Mouse (Mus musculus) gonadal fat pad, adult 2 months (tissue): ENCODE data around the gene Fjx1. TPM values are rescaled to one million over a fixed set of nuclear protein-coding genes. Genes with fewer than 3 reads are reported as not detected.

Experiments used
- DNase-seq: peaks from one replicate; pipeline ENCODE4 v3.0.0-alpha.2; 2012; ENCODE audit warnings: low read depth
- polyA plus RNA-seq: library from polyadenylated mRNA; depleted of rRNA; stranded (reverse); fragments of >200 nt; gene quantifications from 2 replicates; pipeline ENCODE4 v1.2.3, GENCODE M21; 2012; rRNA removed

Gene Fjx1
- 6.1 and 8.5 TPM in 2 replicates for polyA plus RNA-seq

DNA sequence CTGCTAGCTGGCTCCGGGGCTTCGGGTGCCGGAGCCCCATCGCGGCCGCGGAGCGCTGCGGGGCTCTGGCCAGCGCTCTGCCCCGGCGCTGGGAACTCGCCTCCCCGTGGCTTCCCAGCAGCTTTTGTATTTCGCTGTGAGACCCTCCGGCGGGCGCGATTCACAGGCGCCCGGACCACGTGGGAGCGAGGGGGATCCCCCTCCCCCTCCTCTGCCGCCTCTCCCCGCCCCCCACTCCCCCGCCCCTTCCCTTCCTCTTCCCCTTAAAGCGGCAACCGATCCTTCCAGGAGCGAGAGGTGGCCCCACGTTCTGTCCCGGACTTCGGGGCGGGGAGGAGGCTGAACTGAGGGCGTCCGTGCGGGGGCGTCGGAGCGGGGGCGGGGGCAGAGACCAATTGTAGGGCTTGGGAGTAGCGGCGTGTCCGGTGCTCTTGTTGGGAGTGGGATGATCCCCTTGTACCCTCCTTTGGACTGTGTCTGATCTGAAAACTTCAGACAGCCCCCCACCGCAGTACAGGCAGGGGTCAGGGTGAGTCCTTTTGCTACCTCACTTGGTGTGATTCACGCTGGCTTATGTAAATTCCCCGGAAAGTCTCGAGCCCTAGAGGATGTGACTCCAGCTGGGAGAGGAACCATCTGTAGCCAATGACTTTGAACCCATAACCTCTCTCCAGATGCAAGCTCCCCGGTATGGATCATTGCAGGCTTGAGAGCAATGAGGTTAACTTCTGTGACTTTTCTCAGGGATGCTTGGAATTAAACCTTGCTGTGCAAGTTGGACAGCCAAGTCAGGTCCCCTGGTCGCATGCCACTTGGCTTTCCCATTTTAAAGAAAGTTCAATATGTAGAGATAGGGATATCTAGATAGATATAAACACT is at the start of gene Fjx1:
Gene Fjx1, minus strand, starts transcription at position 829 of the 879 bp plus-strand sequence.
- no peak for DNase-seq

DNA sequence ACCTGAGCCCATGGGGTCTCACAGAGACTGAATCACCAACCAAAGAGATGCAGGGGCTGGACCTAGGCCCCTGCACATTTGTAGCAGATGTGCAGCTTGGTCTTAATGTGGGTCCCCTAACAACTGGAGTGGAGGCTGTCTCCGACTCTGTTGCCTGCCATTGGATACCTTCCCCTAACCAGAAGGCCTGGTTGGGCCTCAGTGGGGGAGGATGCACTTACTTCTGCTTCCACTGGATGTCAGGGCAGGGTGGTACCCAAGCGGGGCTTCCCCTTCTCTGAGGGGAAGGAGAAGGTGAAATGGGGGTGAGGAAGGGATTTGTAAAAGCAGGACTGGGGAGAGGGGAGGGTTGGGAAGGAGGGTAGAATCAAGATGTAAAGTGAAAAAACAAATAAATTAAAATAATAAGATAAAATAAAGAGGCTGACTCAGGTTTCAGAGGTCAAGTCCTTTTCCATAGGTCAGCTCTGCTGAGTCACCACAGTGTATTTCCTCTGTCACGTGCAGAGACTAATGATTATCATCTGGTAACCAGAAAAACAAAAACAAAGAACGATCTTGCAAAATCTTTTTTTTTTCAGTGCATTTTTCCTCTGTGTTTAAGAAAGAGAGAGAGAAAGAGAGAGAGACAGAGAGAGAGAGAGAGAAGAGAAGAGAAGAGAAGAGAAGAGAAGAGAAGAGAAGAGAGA is 47.8 kb upstream of the Fjx1 start:
- no peak for DNase-seq

DNA sequence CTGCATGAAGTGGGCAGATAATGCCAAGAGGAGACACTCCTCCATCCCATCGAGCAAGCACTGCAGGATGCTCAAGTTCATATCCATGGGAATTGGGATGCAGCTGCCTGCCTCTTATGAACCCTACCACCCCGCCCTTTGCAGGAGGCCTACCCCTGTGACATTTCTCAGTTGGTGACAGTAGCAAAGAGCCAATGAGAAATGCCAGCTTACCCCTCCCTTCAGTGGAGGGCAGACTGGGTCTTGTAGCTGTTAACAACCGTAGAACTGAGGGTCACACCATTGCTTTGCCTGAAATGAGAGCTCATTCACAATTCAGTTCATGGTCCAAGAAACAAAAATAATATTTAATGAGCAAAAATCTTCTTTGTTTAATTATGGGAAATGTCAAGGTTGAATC is 28.4 kb upstream of the Fjx1 start:
- no peak for DNase-seq

DNA sequence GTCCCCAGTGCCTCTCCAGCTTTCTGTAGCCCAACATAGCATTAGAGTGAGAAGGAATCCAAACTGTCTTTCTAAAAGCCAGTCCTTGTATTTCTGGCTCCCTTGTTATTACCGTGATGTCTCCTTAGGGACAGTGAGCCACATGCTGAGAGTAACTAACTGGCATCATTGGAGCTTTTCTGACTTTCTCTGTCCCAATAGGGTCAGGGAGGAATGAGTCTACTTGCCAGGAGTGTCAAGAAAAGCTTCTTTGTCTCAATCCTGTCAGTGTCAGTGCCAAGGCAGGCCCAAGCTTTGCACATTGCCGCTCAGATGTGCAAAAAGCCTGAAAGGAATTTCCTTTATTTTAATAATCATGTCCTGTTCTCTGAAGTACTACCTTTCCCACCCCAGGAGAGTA is 23.8 kb upstream of the Fjx1 start:
- no peak for DNase-seq

DNA sequence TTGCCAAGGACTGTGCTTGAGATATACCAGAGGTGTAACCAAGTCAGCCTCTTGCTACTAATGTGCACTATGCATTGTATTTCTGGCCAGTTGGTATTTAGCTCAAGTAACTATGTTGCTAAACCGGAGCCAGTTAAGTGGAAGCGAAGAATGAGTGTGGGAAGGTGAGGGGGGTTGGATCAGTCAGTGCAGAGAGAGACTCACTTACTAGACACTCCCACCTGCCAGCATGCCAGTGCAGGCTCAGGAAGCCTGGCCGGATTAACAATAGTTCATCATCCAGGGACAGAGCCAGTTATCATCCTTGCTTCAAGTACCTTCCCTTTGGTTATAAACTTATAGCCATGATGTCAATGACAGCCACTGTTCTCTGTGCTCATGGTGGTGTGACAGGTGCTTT is 16.3 kb upstream of the Fjx1 start:
- no peak for DNase-seq

DNA sequence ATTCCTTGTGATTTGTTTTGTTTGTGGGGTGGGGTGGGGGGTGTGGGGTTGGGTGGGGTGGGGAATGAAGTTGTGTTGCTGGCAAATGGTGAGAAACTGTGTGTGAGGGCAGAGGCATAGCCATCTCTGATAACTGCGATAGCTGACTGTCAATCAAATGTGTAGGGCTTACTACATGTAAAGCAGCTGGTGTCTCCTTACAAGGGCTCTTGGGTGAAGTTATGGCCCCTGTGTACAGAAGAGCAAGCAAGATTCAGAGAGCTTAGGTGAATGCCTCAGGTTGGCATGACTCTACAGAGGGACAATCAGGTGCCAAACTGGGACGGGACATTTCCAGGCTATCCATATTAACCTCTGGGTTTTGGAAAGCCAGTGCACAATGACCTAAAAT is 12.0 kb upstream of the Fjx1 start:
- no peak for DNase-seq

DNA sequence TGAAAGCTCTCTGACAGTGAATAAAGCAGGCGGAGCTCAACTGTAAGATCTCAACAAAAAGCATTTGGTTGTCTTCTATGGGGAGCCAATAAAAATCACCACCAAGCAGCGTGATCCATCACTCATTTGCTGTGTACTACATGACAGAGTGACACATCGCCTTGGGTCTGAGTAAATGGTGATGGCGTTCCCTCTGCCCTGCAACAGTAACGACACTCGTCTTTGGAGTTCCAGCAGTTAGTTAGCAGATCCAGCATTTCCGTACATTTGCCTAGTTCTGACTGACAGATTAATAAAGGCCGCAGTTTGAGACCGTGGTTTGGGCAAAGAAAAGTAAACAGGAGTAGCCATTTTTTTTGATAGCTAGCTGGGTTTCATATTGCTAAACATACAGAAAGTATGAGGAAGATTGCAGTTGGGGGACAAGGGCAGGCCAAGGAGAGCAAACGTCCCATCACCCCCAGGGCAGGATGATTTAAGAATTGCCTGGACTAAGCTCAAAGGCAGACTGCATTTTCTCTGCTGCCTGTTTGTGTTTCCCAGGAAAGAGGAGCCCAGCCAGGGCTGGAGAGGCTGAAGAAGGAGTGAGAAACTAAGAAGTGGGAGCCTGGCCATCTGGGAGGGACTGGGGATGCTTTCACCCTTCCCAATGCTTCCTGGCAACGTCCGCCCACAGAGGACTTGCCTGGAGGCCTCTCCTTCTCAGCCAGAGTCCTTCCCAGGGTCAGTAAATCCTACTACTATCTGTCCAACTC is 11.5 kb upstream of the Fjx1 start:
- no peak for DNase-seq

DNA sequence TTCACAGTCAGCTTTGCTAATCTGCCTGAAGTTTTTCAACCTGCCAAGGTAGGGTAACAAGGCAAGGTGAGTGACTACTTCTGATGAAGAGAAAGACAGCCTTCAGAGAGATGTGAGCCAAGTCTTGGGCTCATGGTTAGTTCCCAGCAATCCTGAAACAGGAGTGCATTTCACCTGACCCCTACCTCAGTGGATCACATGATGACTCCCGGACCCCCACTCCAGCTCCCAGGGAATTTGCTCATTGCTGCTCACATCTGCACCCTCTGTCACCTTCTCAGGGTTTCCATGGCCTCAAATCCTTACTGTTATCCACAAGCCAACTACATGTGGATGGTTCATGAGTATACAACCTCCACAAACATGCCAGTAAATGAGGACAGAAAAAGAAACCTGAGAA is 9.2 kb upstream of the Fjx1 start:
- no peak for DNase-seq

DNA sequence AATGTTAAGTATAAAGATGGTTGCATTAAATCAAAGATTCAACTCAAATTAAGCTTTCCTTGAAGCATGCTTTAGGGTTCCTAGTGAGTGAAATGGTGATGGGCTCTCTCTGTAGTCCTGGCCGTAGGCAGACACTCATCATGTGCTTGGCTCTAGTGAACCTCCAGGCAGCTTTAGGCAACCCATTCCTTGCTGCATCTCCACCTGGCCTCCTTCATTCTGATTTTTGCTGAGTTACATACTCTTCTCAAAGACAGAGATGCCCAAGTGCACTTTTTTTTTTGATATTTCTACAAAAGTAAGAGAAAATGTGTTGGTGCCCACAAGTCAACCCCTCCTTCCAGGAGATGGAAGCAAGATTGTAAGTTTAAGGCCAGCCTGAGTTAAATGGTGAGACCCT is 2.8 kb upstream of the Fjx1 start:
- DNase-seq: no peak

DNA sequence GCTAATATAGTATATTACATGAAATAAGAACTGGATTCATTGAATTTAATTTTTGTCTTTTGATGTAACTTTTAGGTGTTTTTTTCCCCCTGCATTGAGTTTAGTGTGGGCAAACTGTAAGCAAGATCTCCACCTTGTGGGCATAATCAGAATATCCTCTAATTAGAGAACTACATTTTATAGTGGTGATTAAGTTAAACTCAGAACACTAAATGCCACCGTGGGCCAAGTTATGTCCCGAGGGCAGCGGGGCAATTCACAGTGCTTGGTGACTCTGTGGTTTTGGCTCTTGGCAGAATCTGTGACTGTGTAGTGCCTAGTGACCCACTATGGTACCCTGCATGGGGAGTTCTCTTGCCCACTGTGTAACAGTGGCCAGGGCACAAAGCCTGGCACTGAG is 1.1 kb upstream of the Fjx1 start:
- no peak for DNase-seq

DNA sequence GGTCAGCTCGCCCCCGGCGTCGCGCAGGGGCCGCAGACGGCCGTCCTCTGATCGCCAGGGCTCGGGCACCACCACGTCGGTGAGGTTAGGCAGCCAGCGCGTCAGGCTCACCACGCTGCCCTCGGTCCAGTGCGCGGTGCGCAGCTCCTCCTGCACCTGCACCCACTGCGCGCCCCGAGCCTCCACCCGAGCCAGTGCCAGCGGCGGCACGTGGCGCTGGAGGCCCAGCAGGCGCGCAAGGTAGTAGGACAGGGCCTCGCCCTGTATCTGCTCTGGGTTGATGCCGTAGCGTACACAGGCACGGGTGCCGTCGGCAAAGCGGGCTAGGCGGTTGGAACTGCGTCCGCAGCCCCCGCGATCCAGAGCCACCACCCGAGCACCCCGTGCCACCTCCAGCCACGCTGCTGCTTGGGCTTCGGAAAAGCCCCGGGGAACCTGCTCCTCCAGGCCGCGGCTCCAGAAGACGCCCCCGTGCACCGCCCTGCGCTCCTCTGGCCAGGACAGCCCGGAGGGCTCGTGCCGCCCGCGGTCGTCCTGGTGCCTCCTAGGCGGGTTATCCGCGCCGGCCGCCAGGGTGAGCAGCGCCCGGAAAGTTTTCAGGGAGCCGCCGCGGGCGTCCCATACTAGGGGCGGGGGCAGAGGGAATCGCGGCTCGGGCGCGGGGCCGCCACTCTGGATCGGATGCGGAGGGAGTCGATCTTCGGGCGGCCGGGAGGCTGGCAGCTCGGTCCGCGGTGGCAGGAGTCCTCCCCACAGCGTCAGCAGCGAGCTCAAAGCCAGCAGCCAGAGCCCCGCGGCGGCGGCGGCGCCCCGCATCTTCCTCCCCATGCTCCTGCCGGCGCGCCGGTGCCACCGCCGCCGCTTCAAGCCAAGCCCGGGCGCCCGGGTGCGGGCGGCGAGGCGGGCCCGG is 1.3 kb downstream of the Fjx1 start:
- DNase-seq: no peak

DNA sequence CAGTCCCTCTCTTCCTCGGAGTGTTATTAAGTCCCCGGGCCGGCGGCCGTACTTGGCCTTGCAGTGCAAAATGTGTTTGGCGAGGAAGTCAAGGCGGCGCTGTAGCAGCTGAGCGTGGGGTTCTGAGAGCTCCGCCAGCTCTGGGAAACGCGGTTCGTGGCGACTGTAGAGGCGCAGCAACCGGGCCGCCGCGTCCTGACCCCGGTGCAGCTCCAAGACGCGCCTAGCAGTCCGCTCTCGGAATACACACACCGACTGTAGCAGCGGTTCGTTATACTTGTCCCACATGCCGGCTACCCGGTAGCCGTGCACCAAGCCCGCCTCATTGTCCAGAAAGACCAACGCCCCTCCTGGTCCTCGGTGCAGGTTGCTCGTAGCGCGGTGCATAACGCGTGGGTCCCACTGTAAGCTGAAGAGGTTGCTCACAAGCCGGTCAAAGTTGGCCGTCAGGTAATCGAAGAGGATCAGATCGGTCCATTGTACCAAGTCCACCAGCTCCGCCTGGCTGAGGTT is 2.0 kb downstream of the Fjx1 start:
- DNase-seq: no peak

DNA sequence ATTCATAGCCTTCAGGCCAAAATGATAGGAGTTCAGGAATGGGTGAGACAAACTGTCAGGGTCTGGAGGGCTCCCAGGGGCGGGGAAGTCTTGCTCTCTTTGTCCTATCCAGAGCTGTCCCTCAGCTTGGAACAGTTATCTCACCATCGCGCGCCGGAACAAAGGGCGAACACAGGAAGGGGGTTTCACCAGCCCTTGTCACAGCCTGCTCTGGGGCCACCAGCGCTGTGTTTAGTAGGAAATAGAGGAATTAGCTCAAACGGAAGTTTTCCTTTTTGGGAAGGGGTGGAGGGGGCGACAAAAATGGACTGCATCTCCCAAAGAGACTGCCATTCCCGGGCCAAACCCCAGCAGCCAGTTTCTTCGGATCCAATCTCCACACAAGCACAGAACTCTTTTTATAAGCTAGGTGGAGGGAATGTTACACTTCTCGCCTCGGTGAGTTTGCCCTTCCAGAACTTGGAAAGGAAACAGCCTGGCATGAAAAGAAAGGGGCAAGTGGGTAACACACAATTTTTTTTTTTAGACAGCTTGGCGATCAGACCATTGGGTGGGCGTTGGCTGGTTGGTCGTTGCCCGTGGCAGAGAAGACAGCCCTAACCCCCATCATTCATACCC is 2.6 kb downstream of the Fjx1 start:
- no peak for DNase-seq

DNA sequence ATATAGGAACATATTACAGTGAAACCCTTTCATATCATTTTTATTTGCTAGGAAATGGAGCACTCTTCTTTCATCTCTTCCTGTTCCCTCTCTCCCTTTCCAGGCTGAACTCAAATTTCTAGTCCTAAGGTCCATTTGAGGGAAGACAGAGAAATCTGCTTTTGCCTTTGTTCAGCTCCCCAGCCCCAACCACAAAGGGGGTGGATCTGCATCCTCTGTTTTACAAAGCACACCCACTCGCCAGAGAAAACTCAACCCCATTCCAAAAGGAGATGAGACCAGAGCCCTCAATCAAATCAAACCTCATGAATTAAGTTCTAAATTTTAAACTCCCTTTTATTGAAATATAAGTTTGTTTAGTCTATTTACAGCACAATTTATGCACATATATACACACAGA is 3.2 kb downstream of the Fjx1 start:
- no peak for DNase-seq

DNA sequence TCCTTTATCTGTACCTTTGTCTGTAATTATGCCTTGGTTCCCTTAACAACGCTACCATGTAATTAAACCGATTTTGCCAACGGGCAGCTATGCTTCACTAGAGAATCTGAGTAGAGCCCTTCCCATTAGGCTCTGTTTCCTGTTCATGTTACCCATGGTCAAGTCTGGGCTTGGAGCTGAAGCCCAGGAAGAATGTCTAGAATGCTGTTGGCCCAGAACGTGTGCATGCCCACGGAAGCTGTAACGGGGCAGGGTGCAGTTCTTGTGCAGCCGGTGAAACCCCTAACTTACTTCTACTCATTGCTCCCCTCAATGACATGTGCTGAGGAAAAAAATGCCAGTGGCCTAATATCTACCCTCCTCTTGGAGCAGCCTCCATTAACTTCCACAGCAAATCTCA is 4.5 kb downstream of the Fjx1 start:
- no peak for DNase-seq

DNA sequence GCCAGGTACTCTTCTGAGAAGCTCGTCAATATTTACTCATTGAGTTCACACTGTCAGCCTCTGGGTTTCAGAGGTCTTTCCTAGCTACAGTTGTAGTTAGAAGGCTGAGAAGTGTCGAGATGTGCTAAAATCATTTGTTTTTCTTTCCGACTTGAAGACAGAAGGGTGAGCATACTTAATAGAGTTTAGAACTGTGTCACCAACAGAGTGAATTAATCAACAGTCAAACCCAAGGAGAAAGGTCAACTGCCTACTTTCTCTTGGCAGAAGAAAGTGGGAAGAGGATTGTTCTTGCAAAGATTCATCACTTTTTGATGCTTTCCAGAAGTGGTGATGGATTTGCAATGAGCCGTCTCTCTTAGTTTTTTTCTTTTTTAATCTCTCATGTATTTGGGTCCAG is 5.4 kb downstream of the Fjx1 start:
- DNase-seq: no peak

DNA sequence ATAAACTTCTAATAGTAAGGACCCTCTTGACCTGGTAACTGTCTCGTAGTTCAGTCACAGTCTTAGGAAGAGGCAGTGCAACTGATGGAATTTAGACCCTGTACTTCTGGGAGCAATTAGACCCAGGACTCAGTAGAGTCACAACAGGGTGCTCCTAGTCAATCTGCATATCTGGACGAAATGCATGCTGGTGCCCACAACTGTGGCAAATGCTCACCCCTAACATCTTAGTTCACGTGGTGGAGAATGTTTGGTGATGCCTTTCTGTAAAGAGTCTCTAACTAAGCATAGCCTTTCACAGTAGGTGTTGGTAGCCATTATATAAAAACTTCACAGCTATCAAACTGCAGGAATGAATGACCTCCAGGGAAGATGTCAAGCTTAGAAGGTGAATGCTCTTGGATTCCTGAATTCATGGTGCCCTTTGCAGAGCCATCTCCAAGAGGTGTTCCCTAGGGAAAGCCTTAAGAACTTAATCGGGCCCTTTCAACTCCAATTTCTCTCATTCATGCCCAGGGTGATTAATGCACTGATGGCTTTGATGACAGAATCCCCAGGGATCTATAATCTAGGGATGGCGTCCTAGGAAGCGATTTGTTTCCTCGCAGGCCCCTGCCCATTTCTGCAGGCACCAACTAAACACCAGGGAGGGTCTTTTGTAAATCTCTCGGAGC is 14.8 kb downstream of the Fjx1 start:
- DNase-seq: no peak

DNA sequence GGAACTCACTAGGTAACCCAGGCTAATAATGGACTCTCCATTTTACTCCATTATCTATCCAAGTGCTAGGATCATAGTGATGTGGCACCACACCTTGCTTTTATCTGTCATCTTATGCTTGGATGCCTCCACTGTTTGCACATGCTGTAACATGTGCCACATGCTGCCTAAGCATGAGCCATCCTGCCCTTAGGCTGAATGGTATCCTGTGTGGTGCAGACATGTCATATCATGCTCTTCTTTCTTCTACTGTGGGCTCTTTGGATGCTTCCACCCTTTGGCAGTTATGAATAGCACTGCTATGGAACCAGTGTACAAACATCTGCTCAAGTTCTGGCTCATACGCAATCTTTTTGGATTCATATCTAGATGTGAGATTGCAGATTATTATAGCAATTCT is 18.4 kb downstream of the Fjx1 start:
- no peak for DNase-seq

DNA sequence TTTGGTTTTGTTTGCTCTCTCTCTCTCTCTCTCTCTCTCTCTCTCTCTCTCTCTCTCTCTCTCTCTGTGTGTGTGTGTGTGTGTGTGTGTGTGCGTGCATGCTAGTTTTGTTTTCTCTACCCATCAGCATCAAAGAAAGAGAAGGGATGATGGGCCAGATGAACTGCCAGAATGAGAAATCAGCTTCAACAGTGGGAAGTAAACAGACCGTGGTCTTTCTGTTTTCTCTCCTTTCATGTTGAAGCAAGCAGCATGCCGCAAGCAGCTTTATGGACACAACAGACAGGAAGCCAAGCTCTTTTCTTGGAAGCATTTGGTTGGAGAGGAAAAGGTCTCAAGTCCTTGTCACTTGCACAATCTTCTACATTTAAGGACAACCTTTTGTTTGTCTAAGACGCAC is 21.2 kb downstream of the Fjx1 start:
- DNase-seq: no peak

DNA sequence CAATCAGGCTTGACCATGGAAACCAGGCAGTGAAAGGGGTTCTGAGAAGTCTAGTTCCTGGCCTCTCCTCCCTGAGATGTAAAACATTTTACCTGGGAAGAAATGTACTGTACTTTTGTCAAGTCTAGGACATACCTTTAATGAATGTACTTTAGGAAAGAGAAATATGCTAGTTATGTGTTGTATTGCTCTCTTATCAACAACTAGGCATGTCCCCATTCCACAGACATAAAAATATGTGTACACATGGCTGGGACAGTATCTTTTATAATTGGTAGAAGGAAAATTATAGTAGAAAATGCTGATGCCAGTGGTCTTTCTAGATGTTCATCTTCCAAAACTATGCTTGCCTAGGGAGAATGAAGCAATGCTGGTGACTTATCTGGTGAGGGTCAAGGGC is 24.3 kb downstream of the Fjx1 start:
- no peak for DNase-seq
